Mouse (Mus musculus) cerebellum, adult 2 months (tissue): ENCODE data around the gene Lgals3bp.

ENCODE experiments used
- CTCF ChIP-seq: fragments of 200-500 bp; IDR thresholded peaks from 2 replicates; pipeline ENCODE4 v1.5.1; 2011; ENCODE audit warnings: low read depth, mild to moderate bottlenecking, control low read depth, low read length, moderate library complexity, borderline replicate concordance; ENCODE audit not compliant: insufficient read depth
- POLR2A ChIP-seq: fragments of 200-500 bp; IDR thresholded peaks from 2 replicates; pipeline ENCODE4 v1.6.1; 2011; ENCODE audit warnings: low read length, control low read depth, borderline replicate concordance; ENCODE audit not compliant: insufficient read depth

DNA sequence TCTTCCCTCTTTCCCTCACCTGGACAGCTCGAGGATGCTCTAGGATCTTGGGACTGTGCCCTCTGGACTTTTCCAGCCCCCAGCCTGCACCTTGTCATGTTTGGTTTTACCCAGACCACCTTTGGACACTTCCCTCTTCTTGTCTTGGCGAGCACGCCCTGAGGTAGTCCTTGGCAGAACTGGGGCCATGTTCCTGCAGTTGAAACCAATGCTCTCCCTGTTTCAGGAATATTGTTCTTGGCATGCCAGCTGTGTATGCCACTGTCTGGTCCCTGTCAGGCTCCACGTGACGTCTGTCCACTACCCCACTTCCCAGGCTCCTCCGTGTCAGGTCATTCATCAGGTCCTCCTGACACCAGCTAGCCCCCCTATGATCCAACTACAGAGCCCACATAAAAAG lies 23.2 kb downstream of the Lgals3bp start:
- no peak for TF ChIP-seq CTCF
- TF ChIP-seq POLR2A = no peak
